Mouse (Mus musculus) liver, embryonic 13.5 days (tissue): Measurements from ENCODE around the gene Mark3. TPM values are rescaled to one million over a fixed set of nuclear protein-coding genes. Genes with fewer than 3 reads are reported as not detected.

Experiments used
- ATAC-seq: fragments of 200-750 bp; cut with Nextera tagmentation; 2 replicates; pipeline ENCODE4 v1.8.0; 2017; ENCODE audit warnings: low read depth, mild to moderate bottlenecking, moderate number of reproducible peaks, moderate library complexity
- DNase-seq: peaks from one replicate; pipeline ENCODE4 v3.0.0; 2022
- H3K27ac ChIP-seq: fragments of 300-500 bp; sonication (generic); 2 replicates; pipeline ENCODE4 v1.5.1; 2015; ENCODE audit warnings: moderate library complexity, mild to moderate bottlenecking, inconsistent platforms
- H3K27me3 ChIP-seq: fragments of 300-500 bp; sonication (generic); 2 replicates; pipeline ENCODE4 v1.6.1; 2015; ENCODE audit warnings: mild to moderate bottlenecking, inconsistent platforms
- H3K36me3 ChIP-seq: fragments of 300-500 bp; sonication (generic); 2 replicates; pipeline ENCODE4 v1.6.1; 2015; ENCODE audit warnings: mild to moderate bottlenecking, inconsistent platforms
- H3K4me1 ChIP-seq: fragments of 300-500 bp; sonication (generic); replicated peaks from 2 replicates; pipeline ENCODE4 v1.6.1; 2015; ENCODE audit warnings: inconsistent platforms
- H3K4me2 ChIP-seq: fragments of 300-500 bp; sonication (generic); 2 replicates; pipeline ENCODE4 v1.6.1; 2015; ENCODE audit warnings: inconsistent platforms, mild to moderate bottlenecking, moderate library complexity
- H3K4me3 ChIP-seq: fragments of 300-500 bp; sonication (generic); replicated peaks from 2 replicates; pipeline ENCODE4 v1.5.1; 2015; ENCODE audit warnings: mild to moderate bottlenecking, inconsistent platforms
- H3K9ac ChIP-seq: fragments of 300-500 bp; sonication (generic); 2 replicates; pipeline ENCODE4 v1.6.1; 2015; ENCODE audit warnings: mild to moderate bottlenecking, inconsistent platforms
- H3K9me3 ChIP-seq: fragments of 300-500 bp; sonication (generic); replicated peaks from 2 replicates; pipeline ENCODE4 v1.6.1; 2016; ENCODE audit warnings: inconsistent platforms
- WGBS: fragments of 180-500 bp; shearing (Covaris S2); methylation state at CpG from one replicate; pipeline ENCODE4 v1.1.7; 2015; ENCODE audit not compliant: insufficient replicate concordance; 5-methylcytosine and 5-hydroxymethylcytosine counted together
- polyA plus RNA-seq: library from polyadenylated mRNA; unstranded; fragments of >200 nt; fragmentation: Nextera tagmentation; extraction: Ambion mirVana; gene quantifications from 2 replicates; pipeline ENCODE4 v1.2.1, GENCODE M21; 2015

Mark3 gene
- polyA plus RNA-seq, 1 experiment from 2014 or later = 14.6 TPM

- ATAC-seq (no peak), DNase-seq (no peak)
- H3K4me1 ChIP-seq = peaks cover 61% of the 10 kb centered on the region
- no peaks in the 10 kb centered on the region for H3K9me3 ChIP-seq
- H3K27ac ChIP-seq = peak overlapping the region; percentile 92
- H3K27me3 ChIP-seq = no peaks in the 10 kb centered on the region
- H3K4me2 ChIP-seq = peak overlapping the region; percentile 61; the same call in 1 of the 2 replicates
- 65% methylated on average over 5 of the region's 5 CpGs for WGBS
- H3K9ac ChIP-seq = 0 out of 2 replicates have a peak overlapping the region, but pooled peaks have one; percentile 57
- no peaks in the 10 kb centered on the region for H3K36me3 ChIP-seq
- no peak overlapping the region for H3K4me3 ChIP-seq
Measured at GRCm38 (mm10) chr12:111560286-111560685, 14.0 kb upstream of the Mark3 start.

- H3K36me3 ChIP-seq = no peaks in the 10 kb centered on the region
- no peak for ATAC-seq
- H3K4me3 ChIP-seq = no peak overlapping the region
- peaks cover 48% of the 10 kb centered on the region for H3K4me1 ChIP-seq
- no peaks in the 10 kb centered on the region for H3K9me3 ChIP-seq
- WGBS = 56% methylated on average over 4 of the region's 4 CpGs
- H3K27ac ChIP-seq = peak overlapping the region; percentile 32
- DNase-seq = no peak
- H3K9ac ChIP-seq = no peak overlapping the region
- no peaks in the 10 kb centered on the region for H3K27me3 ChIP-seq
- no peak overlapping the region for H3K4me2 ChIP-seq
Measured at GRCm38 (mm10) chr12:111562276-111562814, 12.0 kb upstream of the Mark3 start.

- Histone ChIP-seq H3K27ac (peak overlapping the region; percentile 3; the same call in 1 of the 2 replicates), H3K9me3 (no peaks in the 10 kb centered on the region), H3K4me2 (no peak overlapping the region), H3K4me3 (no peak overlapping the region), H3K4me1 (peaks cover 40% of the 10 kb centered on the region), H3K27me3 (no peaks in the 10 kb centered on the region), H3K36me3 (no peaks in the 10 kb centered on the region), H3K9ac (no peak overlapping the region)
- WGBS = 46% methylated on average over 5 of the region's 5 CpGs
- DNase-seq (no peak), ATAC-seq (no peak)
Measured at GRCm38 (mm10) chr12:111563076-111563629, 11.2 kb upstream of the Mark3 start.

GRCm38 (mm10) chr12:111565363-111565762, 9.0 kb upstream of the Mark3 start:
- ATAC-seq = no peak
- no peak overlapping the region for H3K4me2 ChIP-seq
- H3K9me3 ChIP-seq = no peaks in the 10 kb centered on the region
- no peak overlapping the region for H3K9ac ChIP-seq
- WGBS = 61% methylated on average over 5 of the region's 5 CpGs
- H3K27ac ChIP-seq = no peak overlapping the region
- no peak for DNase-seq
- H3K27me3 ChIP-seq = no peaks in the 10 kb centered on the region
- H3K4me1 ChIP-seq = peaks cover 18% of the 10 kb centered on the region
- no peaks in the 10 kb centered on the region for H3K36me3 ChIP-seq
- H3K4me3 ChIP-seq = no peak overlapping the region

- WGBS = 73% methylated on average over 11 of the region's 11 CpGs
- Histone ChIP-seq H3K9ac (no peak overlapping the region), H3K27ac (no peak overlapping the region), H3K4me2 (no peak overlapping the region), H3K36me3 (no peaks in the 10 kb centered on the region), H3K27me3 (peaks cover 18% of the 10 kb centered on the region; the same call in 1 of the 2 replicates), H3K9me3 (no peaks in the 10 kb centered on the region), H3K4me3 (no peak overlapping the region), H3K4me1 (peaks cover 11% of the 10 kb centered on the region)
- DNase-seq = no peak
- ATAC-seq = no peak
Measured at GRCm38 (mm10) chr12:111568836-111569235, 5.5 kb upstream of the Mark3 start.

GRCm38 (mm10) chr12:111572406-111572805, 1.9 kb upstream of the Mark3 start:
- no peak overlapping the region for H3K27ac ChIP-seq
- no peaks in the 10 kb centered on the region for H3K9me3 ChIP-seq
- no peak overlapping the region for H3K4me2 ChIP-seq
- H3K9ac ChIP-seq = no peak overlapping the region
- 70% methylated on average over 7 of the region's 7 CpGs for WGBS
- ATAC-seq = no peak
- peaks cover 18% of the 10 kb centered on the region; the same call in 1 of the 2 replicates for H3K27me3 ChIP-seq
- no peak for DNase-seq
- no peak overlapping the region for H3K4me3 ChIP-seq
- peaks cover 32% of the 10 kb centered on the region for H3K4me1 ChIP-seq
- H3K36me3 ChIP-seq = no peaks in the 10 kb centered on the region

GRCm38 (mm10) chr12:111573315-111573714, 1.0 kb upstream of the Mark3 start:
- H3K9me3 ChIP-seq = no peaks in the 10 kb centered on the region
- H3K9ac ChIP-seq = peak overlapping the region; percentile 70
- WGBS = 54% methylated on average over 6 of the region's 6 CpGs

GRCm38 (mm10) chr12:111574887-111575838, 840 bp downstream of the Mark3 start:
- Histone ChIP-seq H3K9me3 (no peaks in the 10 kb centered on the region), H3K9ac (peak overlapping the region; percentile 99), H3K27ac (peak overlapping the region; percentile 97), H3K4me1 (peaks cover 46% of the 10 kb centered on the region), H3K36me3 (no peaks in the 10 kb centered on the region), H3K4me3 (peak overlapping the region; percentile 97), H3K27me3 (peaks cover 18% of the 10 kb centered on the region; the same call in 1 of the 2 replicates), H3K4me2 (peak overlapping the region; percentile 93)
- peak; percentile 43 for DNase-seq
- peak; percentile 63 for ATAC-seq
- under 1% methylated on average over 58 of the region's 58 CpGs for WGBS

More at GRCm38 (mm10) chr12:111573315-111573714, 1.0 kb upstream of the Mark3 start:
- Histone ChIP-seq H3K27ac (no peak overlapping the region), H3K36me3 (no peaks in the 10 kb centered on the region), H3K27me3 (peaks cover 18% of the 10 kb centered on the region; the same call in 1 of the 2 replicates), H3K4me1 (peaks cover 37% of the 10 kb centered on the region), H3K4me2 (peak overlapping the region; percentile 93), H3K4me3 (peak overlapping the region; percentile 97)
- no peak for DNase-seq
- ATAC-seq = no peak

- H3K9me3 ChIP-seq = no peaks in the 10 kb centered on the region
- H3K4me2 ChIP-seq = no peak overlapping the region
- ATAC-seq (no peak), DNase-seq (no peak)
- H3K27me3 ChIP-seq = no peaks in the 10 kb centered on the region
- H3K9ac ChIP-seq = no peak overlapping the region
- WGBS = 86% methylated on average over 1 of the region's 1 CpGs
- no peak overlapping the region for H3K27ac ChIP-seq
- H3K4me1 ChIP-seq = peaks cover 54% of the 10 kb centered on the region
- no peak overlapping the region for H3K4me3 ChIP-seq
- no peaks in the 10 kb centered on the region for H3K36me3 ChIP-seq
Measured at GRCm38 (mm10) chr12:111583058-111583457, 8.7 kb downstream of the Mark3 start.

- 81% methylated on average over 1 of the region's 1 CpGs for WGBS
- H3K9me3 ChIP-seq = no peaks in the 10 kb centered on the region
- H3K27me3 ChIP-seq = no peaks in the 10 kb centered on the region
- 0 out of 2 replicates have a peak, but pooled peaks cover 1% of the 10 kb centered on the region for H3K36me3 ChIP-seq
- H3K4me1 ChIP-seq = peaks cover 62% of the 10 kb centered on the region
- no peak overlapping the region for H3K27ac ChIP-seq
- H3K4me2 ChIP-seq = no peak overlapping the region
- ATAC-seq (no peak), DNase-seq (no peak)
- no peak overlapping the region for H3K9ac ChIP-seq
- no peak overlapping the region for H3K4me3 ChIP-seq
Measured at GRCm38 (mm10) chr12:111584401-111584800, 10.1 kb downstream of the Mark3 start.

GRCm38 (mm10) chr12:111587252-111587651, 12.9 kb downstream of the Mark3 start:
- no peaks in the 10 kb centered on the region for H3K27me3 ChIP-seq
- H3K27ac ChIP-seq = no peak overlapping the region
- no peak overlapping the region for H3K4me2 ChIP-seq
- H3K9me3 ChIP-seq = no peaks in the 10 kb centered on the region
- H3K4me3 ChIP-seq = no peak overlapping the region
- H3K4me1 ChIP-seq = peaks cover 57% of the 10 kb centered on the region
- WGBS = 80% methylated on average over 12 of the region's 12 CpGs
- no peak for DNase-seq
- ATAC-seq = no peak
- no peak overlapping the region for H3K9ac ChIP-seq
- H3K36me3 ChIP-seq = 0 out of 2 replicates have a peak, but pooled peaks cover 3% of the 10 kb centered on the region
